Mouse (Mus musculus) thymus, postnatal 0 days (tissue): ENCODE data around the gene B430218F22Rik. TPM values are rescaled to one million over a fixed set of nuclear protein-coding genes. Genes with fewer than 3 reads are reported as not detected.
"Not testable (repeated sequence)": the region's sequence is repeated elsewhere in the genome, so short reads cannot be mapped to it uniquely, and the experiment has no call there.

Experiments used
- DNase-seq: peaks from one replicate; pipeline ENCODE4 v3.0.0-alpha.2; 2015; ENCODE audit warnings: low spot score
- polyA plus RNA-seq: library from polyadenylated mRNA; unstranded; fragments of >200 nt; fragmentation: Nextera tagmentation; extraction: Ambion mirVana; gene quantifications from 2 replicates; pipeline ENCODE4 v1.2.1, GENCODE M21; 2015

The B430218F22Rik gene
- polyA plus RNA-seq: 0.48 and 1.5 TPM in 2 replicates

- DNase-seq: peak; percentile 96
Measured at GRCm38 (mm10) chr13:118386511-118387447, at the start of gene B430218F22Rik, which contains the start of gene Mrps30. Gene B430218F22Rik (plus strand): TSS chr13:118386630. Gene Mrps30 (minus strand): TSS chr13:118387252.

- peak; percentile 44 for DNase-seq
Measured at GRCm38 (mm10) chr13:118350257-118350656, 36.2 kb upstream of the B430218F22Rik start.

- no peak for DNase-seq
Measured at GRCm38 (mm10) chr13:118350870-118351269, 35.6 kb upstream of the B430218F22Rik start.

GRCm38 (mm10) chr13:118363342-118363741 lies 23.1 kb upstream of the B430218F22Rik start:
- DNase-seq: no peak

- no peak for DNase-seq
Measured at GRCm38 (mm10) chr13:118365774-118366173, 20.7 kb upstream of the B430218F22Rik start.

- DNase-seq: no peak
Measured at GRCm38 (mm10) chr13:118372871-118373270, 13.6 kb upstream of the B430218F22Rik start.

- peak; percentile 50 for DNase-seq
Measured at GRCm38 (mm10) chr13:118379155-118379554, 7.3 kb upstream of the B430218F22Rik start.

- no peak for DNase-seq
Measured at GRCm38 (mm10) chr13:118380381-118380780, 6.0 kb upstream of the B430218F22Rik start.

- DNase-seq: not testable (repeated sequence)
Measured at GRCm38 (mm10) chr13:118387448-118387801, 995 bp downstream of the B430218F22Rik start.

- no peak for DNase-seq
Measured at GRCm38 (mm10) chr13:118395803-118396202, 9.4 kb downstream of the B430218F22Rik start.

GRCm38 (mm10) chr13:118400340-118400739 lies 13.9 kb downstream of the B430218F22Rik start:
- no peak for DNase-seq

- DNase-seq: peak; percentile 41
Measured at GRCm38 (mm10) chr13:118403544-118403943, 17.1 kb downstream of the B430218F22Rik start.

GRCm38 (mm10) chr13:118411297-118411992 lies 25.0 kb downstream of the B430218F22Rik start:
- no peak for DNase-seq

- DNase-seq: no peak
Measured at GRCm38 (mm10) chr13:118418163-118418562, 31.7 kb downstream of the B430218F22Rik start.

GRCm38 (mm10) chr13:118420408-118420807 lies 34.0 kb downstream of the B430218F22Rik start:
- no peak for DNase-seq

- no peak for DNase-seq
Measured at GRCm38 (mm10) chr13:118420847-118421246, 34.4 kb downstream of the B430218F22Rik start.

Other genes with a start within 250 kb of the B430218F22Rik start
- gene Mrps30, start 622 bp downstream of the B430218F22Rik start, polyA plus RNA-seq: 37.6 and 38.8 TPM in 2 replicates